Mouse (Mus musculus): Measurements from ENCODE around the gene Ldlrap1.

The Ldlrap1 gene

DNA sequence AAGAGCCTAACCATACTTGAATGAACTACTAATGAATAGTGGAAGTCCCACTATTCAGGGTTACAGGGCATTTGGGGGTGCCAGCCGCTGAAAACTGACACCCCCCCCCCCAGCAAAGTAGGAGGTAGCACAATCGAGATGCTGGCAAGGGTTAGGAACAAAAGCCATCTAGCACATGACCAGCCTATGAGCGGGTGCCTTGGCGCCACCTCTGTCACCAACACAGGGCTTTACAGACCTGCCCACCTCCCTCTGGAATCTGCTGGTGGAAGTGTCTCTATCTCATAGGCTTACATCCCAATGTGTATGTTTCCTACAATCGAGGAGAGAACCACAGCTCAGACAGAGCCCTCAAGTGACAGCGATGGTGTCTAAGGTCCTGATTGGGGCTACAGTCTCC, 17.0 kb downstream of the Ldlrap1 start:
- no peak for DNase-seq (ENCODE audit: low spot score)

DNA sequence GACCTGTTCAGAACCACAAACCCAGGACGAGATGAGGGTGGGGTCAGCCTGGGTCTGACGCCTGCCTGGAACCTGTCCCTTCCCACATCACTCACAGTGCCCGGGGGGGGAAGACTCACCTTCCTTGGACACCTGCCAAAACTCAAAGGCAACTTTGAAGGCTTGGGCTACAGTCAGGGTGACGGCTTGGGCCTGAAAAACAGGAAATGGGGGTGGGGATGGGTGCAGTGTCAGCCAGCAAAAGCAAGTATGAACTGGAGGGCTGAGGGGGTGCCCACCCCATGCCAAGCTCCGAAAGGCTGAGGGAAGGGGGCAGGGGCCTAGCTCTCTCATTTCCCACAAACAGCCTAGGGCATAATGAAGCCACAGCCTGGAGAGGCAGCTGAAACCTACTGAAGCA, 17.6 kb downstream of the Ldlrap1 start:
- no peak for DNase-seq (ENCODE audit: low spot score)

DNA sequence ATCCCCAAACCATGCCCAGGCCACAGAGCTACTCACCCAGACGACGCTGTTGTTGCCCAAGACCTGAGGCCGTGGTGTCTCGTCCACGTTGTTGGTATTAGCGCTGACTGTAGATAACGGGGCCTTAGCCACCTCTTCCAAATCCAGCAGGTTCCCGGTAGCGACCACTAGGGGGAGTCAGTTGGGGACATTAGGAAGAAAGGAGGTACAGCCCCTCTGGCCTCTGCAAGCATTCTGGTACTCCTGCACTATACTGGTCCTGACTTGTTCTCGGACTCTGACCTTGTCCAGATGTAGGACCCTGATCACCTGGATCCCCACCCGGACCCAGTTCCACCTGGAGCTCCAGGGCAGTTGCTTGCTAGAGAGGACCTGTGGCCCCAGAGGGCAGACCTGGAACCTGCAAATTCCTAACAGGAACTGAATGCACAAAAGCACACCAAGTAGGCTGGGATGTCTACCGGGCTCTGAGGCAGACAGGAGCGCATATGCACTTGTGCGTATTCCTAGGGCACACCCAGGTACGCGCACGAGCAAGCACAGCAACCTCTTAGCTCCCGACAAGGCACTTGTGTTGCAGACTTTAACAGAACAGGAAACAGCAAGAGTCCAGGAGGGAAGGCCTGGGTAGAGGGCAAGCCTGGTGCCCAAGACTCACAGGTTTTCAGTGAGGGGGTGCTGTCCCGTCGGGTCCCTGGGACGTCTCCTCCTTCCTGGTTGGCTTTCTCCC, 18.4 kb downstream of the Ldlrap1 start:
- no peak for DNase-seq (ENCODE audit: low spot score)

DNA sequence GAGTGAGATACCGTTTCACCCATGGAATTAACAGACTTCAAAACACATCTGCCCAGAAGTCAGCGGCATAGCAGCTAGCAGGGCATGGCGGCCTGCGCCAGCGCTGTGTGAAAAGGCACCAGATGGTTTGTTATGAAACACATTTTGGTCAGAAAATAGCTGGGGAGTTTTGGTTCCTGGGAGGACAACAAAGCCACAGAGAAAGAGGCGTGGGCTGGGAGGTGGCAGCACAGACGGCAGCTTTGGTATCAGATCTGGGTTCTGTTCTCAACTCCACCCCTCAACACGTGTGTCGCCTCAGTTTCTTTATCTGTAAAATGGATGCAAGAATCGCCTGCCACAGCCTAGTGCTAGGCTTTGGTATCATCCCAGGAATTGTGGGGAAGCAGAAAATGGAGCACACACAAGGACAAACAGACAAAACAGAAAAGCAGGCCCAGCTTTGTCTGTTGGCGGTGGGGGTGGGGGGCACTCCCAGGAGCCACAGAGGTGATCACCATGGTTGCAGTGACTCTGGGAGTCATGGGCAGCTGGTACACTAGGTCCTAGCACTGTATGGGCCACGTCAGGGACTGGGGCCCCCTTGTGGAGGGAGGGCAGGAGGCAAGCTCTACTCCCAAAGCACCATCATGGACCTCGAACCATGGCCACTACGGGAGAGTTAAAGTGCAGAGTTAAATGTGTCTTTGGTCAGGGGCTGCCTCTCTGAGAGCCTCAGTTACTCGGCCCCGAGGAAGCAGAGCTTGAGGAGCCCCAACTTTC, 21.7 kb downstream of the Ldlrap1 start:
- DNase-seq (ENCODE audit: low spot score) = no peak

DNA sequence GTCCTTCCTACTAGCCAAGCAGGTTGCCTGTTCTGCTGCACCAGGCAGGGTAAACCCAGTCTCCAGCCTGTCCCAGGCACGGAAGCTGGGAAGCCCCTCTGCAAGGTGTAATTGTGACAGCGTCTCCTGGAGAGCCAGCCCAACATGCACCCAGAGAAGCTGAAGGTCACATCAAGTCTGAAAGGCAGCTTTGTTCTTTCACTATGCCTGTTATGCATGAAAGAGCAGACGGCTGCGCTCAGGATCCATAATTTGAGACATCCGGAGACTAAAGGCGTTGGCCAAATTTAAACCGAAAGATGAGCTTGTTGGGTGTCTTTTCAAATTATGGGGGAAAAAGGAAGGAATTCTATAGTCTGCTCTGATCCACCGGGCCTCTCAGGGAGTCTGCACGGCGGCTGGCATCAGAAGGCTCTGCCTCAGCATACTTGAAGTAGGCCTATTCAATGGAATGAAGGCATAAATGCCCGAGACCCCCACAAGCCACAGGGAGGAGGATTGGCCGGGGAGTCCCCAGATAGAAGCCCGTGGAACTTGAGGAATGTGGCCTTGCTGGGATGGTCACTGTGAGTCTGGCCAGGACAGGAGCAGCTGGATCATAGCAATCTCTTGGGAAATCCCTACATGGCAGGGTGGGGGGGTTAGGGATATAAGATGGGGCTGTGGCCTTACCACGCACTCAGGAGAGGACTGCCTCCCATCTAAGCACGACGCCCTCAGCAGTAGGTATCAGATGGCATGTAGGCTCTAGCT, 23.8 kb downstream of the Ldlrap1 start:
- no peak for DNase-seq (ENCODE audit: low spot score)

DNA sequence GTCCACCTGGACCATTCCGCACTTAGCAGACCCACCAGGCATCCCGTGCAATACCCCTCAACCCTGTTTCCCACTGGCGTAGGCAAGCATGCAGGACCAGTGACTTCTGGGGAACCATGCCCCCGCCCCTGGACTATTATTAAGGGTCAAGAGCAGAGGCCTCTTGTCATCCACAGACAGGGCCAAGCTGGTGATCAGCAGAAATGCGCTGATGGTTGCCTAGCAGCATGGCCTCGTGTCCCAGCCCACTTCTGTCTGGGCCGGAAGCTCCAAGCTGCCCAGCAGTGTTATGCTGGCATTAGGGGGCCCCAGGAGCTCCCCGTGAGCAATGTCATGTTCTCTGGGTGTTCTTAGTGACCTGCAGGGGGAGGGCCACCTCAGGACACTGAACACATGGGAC, 25.9 kb downstream of the Ldlrap1 start:
- no peak for DNase-seq (ENCODE audit: low spot score)

DNA sequence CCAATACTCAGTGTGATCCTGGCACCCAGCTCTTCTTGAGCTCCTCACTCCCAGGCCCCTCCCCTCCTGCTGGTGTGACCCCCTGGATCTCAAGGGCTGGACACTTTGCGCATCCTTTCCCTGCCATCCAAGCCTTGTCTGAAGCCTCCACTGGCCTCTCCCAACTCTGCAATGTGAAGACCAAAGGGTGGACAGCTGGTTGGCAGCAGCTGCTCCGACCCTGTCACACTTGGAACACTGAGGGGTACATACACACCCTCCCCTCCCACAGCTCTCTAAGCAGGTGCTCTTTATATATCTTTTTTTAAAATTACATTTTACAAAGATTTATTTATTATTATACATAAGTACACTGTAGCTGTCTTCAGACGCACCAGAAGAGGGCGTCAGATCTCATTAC, 27.6 kb downstream of the Ldlrap1 start:
- no peak for DNase-seq (ENCODE audit: low spot score)

DNA sequence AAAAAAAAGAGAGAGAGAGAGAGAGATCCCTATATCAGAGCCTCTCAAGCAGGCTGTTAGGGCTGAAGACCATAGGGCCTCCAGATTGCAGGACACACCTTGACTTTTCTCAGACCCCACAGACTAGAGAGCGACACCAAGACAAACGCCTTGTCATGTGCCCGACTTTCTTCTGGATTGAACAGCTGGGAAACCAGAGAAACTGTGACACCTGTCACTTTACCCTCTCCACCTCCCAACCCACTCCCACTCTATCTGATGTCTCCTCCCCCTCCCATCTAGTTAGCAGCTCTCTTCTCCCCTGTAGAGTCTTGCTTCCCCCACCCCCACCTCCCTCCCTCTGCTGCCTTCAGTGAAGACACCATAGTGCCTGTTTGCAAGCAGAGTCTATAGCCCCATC, 28.3 kb downstream of the Ldlrap1 start:
- DNase-seq (ENCODE audit: low spot score) = no peak

DNA sequence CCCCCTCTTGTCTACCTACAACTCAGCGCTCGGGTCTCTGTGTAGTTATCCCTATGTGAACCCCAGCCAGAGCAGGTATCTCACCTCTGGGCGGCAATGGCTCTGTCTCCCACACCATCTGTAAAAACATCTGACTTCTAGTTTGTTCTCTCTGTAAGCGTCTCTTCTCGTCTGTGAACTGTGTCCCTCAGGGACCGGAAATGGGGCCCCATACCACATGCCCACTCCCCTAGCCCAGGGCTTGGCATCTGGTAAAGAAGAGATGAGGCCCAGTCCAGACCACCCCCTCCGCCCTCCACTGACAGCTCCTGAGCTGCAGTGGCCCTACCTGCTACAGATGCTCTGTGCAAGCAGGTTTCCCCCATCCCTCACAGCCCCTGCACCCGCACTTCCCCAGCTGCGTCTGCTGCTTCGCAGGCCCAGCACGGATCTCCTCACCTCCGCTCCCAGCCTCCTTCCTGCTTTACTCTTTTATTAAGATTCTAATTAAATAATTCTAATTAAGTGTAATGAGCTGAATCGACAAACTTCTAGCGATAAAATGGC, 30.4 kb downstream of the Ldlrap1 start:
- DNase-seq (ENCODE audit: low spot score) = no peak

DNA sequence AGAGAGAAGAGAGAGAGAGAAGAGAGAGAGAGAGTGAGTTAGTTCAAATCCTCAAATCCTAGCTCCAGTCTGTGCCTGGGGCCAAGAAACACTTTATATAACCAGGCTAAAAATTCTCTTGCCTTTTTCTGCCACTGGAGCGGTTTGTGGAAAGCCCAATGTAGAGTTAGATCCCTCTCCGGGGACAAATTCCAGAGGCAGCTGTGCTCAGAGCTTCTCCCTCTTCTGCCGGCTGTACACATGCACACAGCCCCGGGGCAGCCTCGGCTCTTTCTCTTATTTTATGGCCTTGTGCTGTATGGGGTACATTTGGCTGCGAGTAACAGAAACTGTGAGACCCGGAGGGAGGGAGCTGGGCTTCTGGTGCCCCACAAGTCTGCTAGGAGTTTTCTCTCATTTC, 31.7 kb downstream of the Ldlrap1 start:
- DNase-seq (ENCODE audit: low spot score) = no peak

DNA sequence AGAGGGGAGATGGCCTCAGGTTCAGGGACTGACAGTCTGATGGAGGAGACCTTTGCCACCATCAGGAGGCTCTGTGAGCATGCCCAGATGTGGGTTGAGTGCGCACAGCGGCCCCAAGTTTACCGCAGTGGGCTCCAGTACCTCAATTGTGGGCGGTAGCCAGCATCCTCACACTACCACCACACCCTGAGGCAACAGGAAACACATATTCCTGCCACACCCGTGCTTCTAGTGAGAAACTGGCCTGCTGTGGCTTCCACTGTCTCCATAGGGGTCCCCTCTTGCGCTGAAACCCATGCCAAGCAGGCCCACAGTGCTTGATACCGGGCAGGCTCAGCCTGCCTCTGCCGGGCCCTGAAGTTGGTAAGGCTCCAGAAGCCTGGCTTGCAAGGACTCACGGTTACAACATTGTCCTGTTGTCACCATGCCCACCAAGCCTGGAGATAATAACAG, 33.2 kb downstream of the Ldlrap1 start:
- no peak for DNase-seq (ENCODE audit: low spot score)

DNA sequence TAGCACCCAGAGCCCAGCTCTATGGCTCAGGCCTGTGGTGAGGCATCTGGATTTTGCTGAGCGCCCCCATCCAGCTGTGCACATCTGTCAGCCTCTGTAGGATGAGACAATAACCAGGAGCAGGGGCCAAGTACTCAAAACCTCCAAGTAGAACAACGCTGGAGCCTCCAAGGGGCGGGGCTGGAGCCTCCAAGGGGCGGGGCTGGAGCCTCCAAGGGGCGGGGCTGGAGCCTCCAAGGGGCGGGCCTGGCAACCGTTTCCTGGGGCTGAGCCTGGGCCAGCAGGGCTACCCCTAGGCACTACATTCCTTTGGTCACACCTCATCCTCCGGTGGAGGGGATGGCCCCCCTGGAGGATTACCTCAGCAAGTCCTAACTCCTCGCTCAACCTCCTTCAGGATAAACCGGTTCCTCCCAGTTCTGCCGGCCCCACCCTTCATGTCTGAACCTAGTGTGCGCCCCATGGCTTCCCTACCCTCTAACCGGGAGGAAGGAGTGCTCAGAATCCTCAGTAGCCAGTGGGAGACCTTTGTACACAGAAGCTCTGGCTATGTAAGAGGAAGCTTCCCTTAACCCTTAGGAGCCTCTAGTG, 33.7 kb downstream of the Ldlrap1 start:
- DNase-seq (ENCODE audit: low spot score) = peak; percentile 39

DNA sequence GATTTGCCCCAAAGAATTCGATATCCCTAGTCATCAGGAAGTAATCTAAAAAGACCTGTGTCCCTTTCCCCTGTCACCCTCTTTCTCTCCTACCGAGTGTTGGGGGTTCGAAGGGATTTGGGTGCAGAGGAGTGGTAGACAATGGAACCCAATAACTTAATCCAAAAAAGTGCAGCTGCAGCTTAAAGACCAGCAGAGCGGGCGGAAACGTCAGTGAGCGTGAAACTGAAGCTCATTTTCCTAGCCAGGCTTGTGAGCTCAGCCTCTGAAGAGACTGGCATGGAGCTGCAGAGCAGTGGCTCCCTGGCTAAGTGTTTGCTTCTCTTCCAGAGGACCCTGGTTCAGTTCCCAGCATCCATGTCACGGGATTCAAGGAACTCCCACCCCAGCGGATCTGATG, 34.5 kb downstream of the Ldlrap1 start:
- DNase-seq (ENCODE audit: low spot score) = no peak

DNA sequence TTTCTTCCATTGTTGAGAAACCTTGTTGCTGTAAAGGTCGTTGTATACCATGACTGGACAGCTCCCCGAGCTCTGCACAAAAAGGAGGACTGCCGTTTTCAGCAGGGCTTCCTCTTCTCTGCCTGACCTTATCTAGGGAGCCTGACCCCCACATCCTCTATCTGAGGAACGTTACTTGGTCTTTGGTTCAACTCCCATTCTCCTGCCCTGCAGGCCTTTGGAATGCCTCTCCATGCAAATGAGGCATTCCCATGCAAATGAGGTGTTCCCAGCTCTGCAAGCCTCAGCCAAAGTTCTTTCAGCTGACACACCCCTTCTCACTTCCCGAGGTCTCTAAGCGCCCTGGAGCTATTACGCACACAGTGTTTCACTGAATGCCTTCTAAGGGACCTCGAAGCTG, 37.7 kb downstream of the Ldlrap1 start:
- DNase-seq (ENCODE audit: low spot score) = no peak

DNA sequence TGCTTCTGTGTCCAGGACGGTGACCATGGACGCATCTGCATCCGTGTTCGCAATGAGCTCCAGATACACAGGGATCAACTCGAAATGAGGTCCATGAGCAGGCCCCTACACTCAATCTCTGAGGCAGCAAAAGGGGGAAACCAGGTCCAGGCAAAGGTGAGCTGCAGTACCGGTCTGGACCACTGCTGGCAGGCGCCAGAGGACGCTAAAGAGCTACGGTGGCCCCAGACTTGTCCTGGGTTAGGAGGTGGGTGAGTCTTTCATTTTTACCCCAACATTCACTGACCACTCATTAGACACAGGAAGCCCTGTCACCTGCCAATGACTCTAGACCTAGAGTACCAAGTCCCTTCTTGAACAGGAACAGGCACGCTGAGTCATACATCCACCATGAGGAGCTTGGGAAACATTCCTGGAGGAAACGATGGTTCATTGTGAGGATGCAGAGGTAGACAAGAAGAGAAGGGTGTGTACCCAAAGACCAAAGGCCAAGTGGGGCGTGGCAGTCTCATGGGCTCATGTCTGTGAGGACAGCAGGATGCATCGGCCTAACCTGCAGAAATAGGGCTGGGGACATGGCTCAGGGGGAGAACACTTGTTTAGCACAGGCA, 42.0 kb downstream of the Ldlrap1 start:
- DNase-seq (ENCODE audit: low spot score) = no peak

DNA sequence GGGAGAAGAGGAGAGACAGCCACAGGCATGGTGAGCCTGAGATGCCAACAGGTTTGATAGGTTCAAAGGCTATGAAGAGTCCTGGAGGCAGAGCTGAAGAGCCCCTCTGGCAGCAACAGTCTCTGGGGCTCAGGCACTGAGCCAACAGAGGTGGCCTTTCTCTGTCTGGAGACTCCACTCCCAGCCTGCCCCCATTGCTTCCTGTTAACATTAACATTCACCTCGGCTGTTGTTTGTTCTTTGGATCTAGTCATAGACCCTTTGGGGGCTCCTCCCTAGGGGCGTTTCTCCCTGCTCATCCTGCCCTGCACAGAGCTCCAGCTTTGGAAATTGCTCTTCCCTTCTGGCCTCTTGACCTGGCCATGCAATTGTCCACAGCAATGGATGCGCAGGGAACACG, 42.9 kb downstream of the Ldlrap1 start:
- no peak for DNase-seq (ENCODE audit: low spot score)

DNA sequence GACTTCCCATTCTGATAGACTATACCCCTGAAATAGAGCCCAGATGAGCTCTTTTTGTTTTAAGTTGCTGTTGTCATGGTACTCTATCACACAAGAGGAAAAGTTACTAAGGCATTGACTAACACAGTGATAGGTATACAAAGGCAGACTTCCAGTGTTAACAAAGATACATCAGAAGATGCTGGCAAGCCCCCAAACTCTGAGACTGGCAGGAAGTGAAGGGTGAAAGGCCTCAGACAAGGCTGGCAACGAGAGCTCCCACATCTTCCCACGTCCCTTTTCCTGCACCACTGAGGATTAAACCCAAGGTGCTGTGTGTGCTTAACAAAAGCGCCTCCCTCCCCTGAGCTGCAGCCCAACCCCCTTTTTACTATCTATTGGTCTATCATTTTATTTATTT, 44.6 kb downstream of the Ldlrap1 start:
- DNase-seq (ENCODE audit: low spot score) = no peak

DNA sequence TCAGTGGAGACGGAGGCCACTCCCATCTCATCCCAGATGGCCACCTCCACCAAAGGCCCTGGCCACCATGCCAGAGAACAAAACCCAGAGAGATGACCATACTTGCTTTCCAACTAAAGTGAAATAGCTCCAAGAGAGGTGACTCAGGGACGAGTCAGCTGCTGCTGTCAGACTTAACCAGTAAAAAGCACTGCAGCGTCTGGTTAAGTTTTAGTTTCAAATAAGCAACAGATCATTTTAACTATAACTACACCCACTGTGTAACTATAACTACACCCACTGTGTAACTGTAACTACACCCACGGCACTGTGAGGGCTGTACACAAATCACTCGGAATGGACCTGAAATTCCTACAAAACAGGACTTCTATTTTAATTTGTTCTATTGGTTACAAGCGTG, 46.7 kb downstream of the Ldlrap1 start:
- no peak for DNase-seq (ENCODE audit: low spot score)

DNA sequence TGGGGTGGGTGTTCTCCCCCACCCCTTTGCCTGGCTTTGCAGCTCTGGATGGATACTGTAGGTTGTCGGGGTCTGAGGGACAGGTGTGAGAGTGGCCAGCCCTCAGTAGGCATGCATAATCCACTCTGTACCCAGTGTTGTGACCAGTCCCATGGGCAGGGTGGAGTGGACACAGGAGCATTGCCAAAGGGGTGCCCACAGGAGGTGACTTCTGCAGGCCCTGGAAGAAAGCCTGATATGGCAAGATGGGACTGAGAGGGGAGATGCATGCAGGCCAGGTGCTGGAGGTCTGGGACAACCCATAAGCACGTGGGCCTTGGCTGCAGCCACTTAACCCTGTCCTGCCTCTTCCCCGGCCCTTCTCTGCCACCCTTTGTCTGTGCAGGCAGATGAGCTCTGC, 47.5 kb downstream of the Ldlrap1 start:
- DNase-seq (ENCODE audit: low spot score) = no peak

DNA sequence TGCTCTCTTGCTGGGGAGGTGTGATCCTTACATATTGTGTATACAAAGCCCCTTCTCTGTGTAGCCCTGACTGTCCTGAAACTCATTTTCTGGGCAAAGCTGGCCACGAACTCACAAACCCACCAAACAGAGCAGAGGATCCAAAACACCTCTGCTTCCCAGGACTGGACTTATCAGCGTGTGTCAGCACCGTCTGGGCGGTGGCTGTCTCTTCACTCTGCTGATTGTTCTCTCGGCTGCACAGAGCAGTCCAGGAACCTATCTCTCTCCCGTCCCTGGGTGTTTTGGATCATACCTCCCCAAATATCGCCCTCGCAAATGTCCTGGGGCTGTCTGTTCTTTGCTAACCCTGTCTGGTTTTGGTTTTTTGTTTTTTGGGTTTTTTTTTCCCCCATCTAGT, 48.3 kb downstream of the Ldlrap1 start:
- no peak for DNase-seq (ENCODE audit: low spot score)

DNA sequence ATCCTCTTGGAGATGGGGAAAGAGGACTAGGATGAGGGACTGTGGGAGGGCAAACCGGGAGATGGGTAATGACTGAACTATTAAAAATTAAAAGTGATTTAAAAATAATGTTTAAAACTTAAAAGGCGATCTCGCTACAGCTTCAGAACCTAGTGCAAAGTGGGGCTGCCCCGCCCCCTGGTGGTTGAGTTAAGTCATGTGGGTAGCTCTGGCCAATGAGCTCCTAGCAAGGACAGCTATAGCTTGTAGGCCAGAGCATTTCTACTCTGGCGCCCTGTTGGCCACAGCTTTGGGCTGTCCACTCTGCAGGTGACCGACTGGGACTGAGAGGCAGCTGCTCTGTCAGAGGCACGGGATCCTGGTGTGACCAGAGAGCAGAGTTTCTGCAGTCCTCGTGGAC, 53.9 kb downstream of the Ldlrap1 start:
- peak; percentile 56 for DNase-seq (ENCODE audit: low spot score)

DNA sequence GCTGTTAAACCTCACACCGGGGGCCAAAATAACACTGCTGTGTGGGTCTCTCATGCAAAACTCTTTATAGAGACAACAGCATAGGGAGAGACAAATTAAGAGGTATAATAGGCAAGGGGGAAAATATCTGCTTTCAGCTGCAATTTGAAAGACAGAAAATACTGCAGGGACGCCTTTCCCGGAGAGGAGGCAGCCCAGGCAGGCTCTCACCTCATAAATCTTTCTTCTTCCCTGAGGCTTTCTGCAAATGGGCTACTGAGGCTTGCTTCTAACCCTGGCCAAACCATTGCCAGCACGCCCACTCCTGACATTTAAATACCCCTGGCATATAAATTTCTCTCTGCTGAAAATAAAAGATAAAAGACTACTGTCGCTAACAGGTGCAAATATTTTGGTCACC, 62.5 kb downstream of the Ldlrap1 start:
- no peak for DNase-seq (ENCODE audit: low spot score)
